Mouse (Mus musculus): ENCODE results near the gene Csn1s2a. TPM values are rescaled to one million over a fixed set of nuclear protein-coding genes. Genes with fewer than 3 reads are reported as not detected.
A peak's percentile ranks its signal among the peaks of the same experiment; 100 is the strongest.
"Not testable (repeated sequence)": the region's sequence is repeated elsewhere in the genome, so short reads cannot be mapped to it uniquely, and the experiment has no call there.

Gene Csn1s2a
- polyA plus RNA-seq (2012; rRNA removed), result not detected in 2 replicates

- DNase-seq (ENCODE audit: extremely low spot score in 1 of 2, low spot score in 1 of 2), result no peak
Observed at GRCm38 (mm10) chr5:87774267-87774666, at the start of gene Csn1s2a. Csn1s2a (plus strand) TSS chr5:87774567.

GRCm38 (mm10) chr5:87734821-87735220 lies 39.5 kb upstream of the Csn1s2a start:
- no peak for DNase-seq (ENCODE audit: extremely low spot score in 1 of 2, low spot score in 1 of 2)

GRCm38 (mm10) chr5:87753471-87753870 lies 20.9 kb upstream of the Csn1s2a start:
- DNase-seq (ENCODE audit: extremely low spot score in 1 of 2, low spot score in 1 of 2), result no peak

- no peak for DNase-seq (ENCODE audit: extremely low spot score in 1 of 2, low spot score in 1 of 2)
Observed at GRCm38 (mm10) chr5:87764546-87764945, 9.8 kb upstream of the Csn1s2a start.

- DNase-seq (ENCODE audit: extremely low spot score in 1 of 2, low spot score in 1 of 2), result not testable (repeated sequence)
Observed at GRCm38 (mm10) chr5:87772151-87772550, 2.2 kb upstream of the Csn1s2a start.

- peak in 1 of 2 experiments; percentile 9 for DNase-seq (ENCODE audit: extremely low spot score in 1 of 2, low spot score in 1 of 2)
Observed at GRCm38 (mm10) chr5:87782731-87783130, 8.4 kb downstream of the Csn1s2a start.

GRCm38 (mm10) chr5:87807782-87808181 lies 33.4 kb downstream of the Csn1s2a start, which contains the start of gene Csn1s2b:
Csn1s2b (plus strand) TSS chr5:87808082.
- no peak for DNase-seq (ENCODE audit: extremely low spot score in 1 of 2, low spot score in 1 of 2)

- DNase-seq (ENCODE audit: extremely low spot score in 1 of 2, low spot score in 1 of 2), result no peak
Observed at GRCm38 (mm10) chr5:87809253-87809652, 34.9 kb downstream of the Csn1s2a start.

GRCm38 (mm10) chr5:87825386-87825785 lies 51.0 kb downstream of the Csn1s2a start, which contains the start of gene Prr27:
Prr27 (plus strand) TSS chr5:87825686.
- no peak for DNase-seq (ENCODE audit: extremely low spot score in 1 of 2, low spot score in 1 of 2)

Other genes with a start within 250 kb of the Csn1s2a start
- not detected in 2 replicates for gene Sult1b1, start 236.4 kb upstream of the Csn1s2a start, polyA plus RNA-seq (2012; rRNA removed)
- gene Sult1d1, start 205.5 kb upstream of the Csn1s2a start, polyA plus RNA-seq (2012; rRNA removed), result 0.18 and 0.42 TPM in 2 replicates
- gene Sult1e1, start 183.0 kb upstream of the Csn1s2a start, polyA plus RNA-seq (2012; rRNA removed), result 0.11 TPM in 1 of 2 replicates, not detected in the other
- not detected in 2 replicates for gene Csn1s1, start 108.4 kb upstream of the Csn1s2a start, polyA plus RNA-seq (2012; rRNA removed)
- gene Csn2, start 74.9 kb upstream of the Csn1s2a start, polyA plus RNA-seq (2012; rRNA removed), result not detected in 2 replicates
- gene Csn1s2b, start 33.5 kb downstream of the Csn1s2a start, polyA plus RNA-seq (2012; rRNA removed), result not detected in 2 replicates
- not detected in 2 replicates for gene Prr27, start 51.1 kb downstream of the Csn1s2a start, polyA plus RNA-seq (2012; rRNA removed)
- gene Odam, start 110.5 kb downstream of the Csn1s2a start, polyA plus RNA-seq (2012; rRNA removed), result not detected in 2 replicates
- gene Csn3, start 151.0 kb downstream of the Csn1s2a start, polyA plus RNA-seq (2012; rRNA removed), result not detected in 2 replicates
- gene 2310003L06Rik, start 194.9 kb downstream of the Csn1s2a start, polyA plus RNA-seq (2012; rRNA removed), result not detected in 2 replicates
- gene Gm28434, start 194.9 kb downstream of the Csn1s2a start, polyA plus RNA-seq (2012; rRNA removed), result not detected in 2 replicates
- not detected in 2 replicates for gene Cabs1, start 204.9 kb downstream of the Csn1s2a start, polyA plus RNA-seq (2012; rRNA removed)
- not detected in 2 replicates for gene Smr3a, start 228.0 kb downstream of the Csn1s2a start, polyA plus RNA-seq (2012; rRNA removed)

Data from frontal cortex, adult 2 months (tissue).